ENCODE assay signal across 8 mouse cellular contexts in the genomic region with DNA sequence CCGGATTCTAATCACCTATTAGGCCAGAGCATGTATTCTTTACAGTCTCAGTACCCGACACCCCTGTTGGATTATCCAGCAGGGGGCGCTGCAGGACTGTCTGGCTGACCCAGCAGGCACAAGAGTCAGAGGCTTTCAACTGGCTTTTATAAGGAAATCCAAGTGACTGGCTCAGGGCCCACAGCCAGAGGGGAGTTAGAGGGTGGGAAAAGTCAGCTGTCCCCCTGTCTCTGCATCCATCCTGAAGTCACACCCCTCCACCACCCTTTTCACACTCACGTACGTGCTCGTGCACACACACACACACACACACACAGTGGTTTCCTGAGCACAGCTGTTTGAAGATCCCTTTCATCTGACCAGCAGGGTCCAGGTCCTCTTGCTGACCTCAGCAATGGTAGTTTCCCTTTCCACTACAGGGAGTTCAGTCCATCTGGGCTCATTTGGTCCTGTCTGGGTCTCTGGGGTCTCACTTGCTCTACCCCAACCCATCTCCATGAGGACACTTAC. TPM values are rescaled to one million over a fixed set of nuclear protein-coding genes. Genes with fewer than 3 reads are reported as not detected.
DNase-seq lines count a peak whose midpoint lies in the region; ATAC-seq and TF ChIP-seq lines count a peak whose summit lies in the region.

No protein-coding gene starts in this region.

- no peaks in the 10 kb centered on the region for H3K27me3 ChIP-seq in MEL (ENCODE audit: control insufficient read depth in 1 of 2, insufficient read depth in 2 of 2, low read length in 2 of 2)
- no peaks in the 10 kb centered on the region for H3K27me3 ChIP-seq in cerebellum, adult 2 months (ENCODE audit: control insufficient read depth, insufficient read depth, low read length)
- no peaks in the 10 kb centered on the region for H3K27me3 ChIP-seq in hindbrain, embryonic 14.5 days (ENCODE audit: control insufficient read depth, insufficient read depth, low read length)

- WGBS in cerebellum, adult 2 months: 8% methylated on average over 6 of the region's 6 CpGs
- WGBS in hindbrain, embryonic 14.5 days: 11% methylated on average over 6 of the region's 6 CpGs

- no peak overlapping the region for H3K4me2 ChIP-seq in hindbrain, embryonic 14.5 days (replicated peaks)

- peak in 2 of 3 experiments; percentile 12 to 27; a peak in 1 of 6 replicates for TF ChIP-seq CTCF in MEL (IDR thresholded peaks at IDR 0.05 in 2 of 3, conservative IDR thresholded peaks at IDR 0.05 in 1 of 3; ENCODE audit: control insufficient read depth in 1 of 3, insufficient read depth in 1 of 3, low read depth in 2 of 3, low read length in 3 of 3, poor library complexity in 1 of 3, severe bottlenecking in 1 of 3)
- peak; percentile 91 for TF ChIP-seq CTCF in cerebellum, adult 2 months (IDR thresholded peaks at IDR 0.05; ENCODE audit: borderline replicate concordance, insufficient read depth, low read depth, low read length)

- no peaks in the 10 kb centered on the region for H3K36me3 ChIP-seq in MEL (ENCODE audit: control insufficient read depth in 1 of 2, insufficient read depth in 2 of 2, low read length in 2 of 2)
- H3K36me3 ChIP-seq in hindbrain, embryonic 14.5 days (replicated peaks; ENCODE audit: control insufficient read depth, insufficient read depth): no peaks in the 10 kb centered on the region

- TF ChIP-seq RAD21 in MEL (IDR thresholded peaks at IDR 0.05; ENCODE audit: low read depth, low read length): no peak; the same call in 1 of the 2 replicates

- DNase-seq in MEL (ENCODE audit: low read depth, low spot score): no peak
- DNase-seq in cerebellum, adult 2 months: peak; percentile 89 to 97
- peak; percentile 72 to 96 for DNase-seq in frontal cortex, adult 2 months (ENCODE audit: extremely low spot score in 1 of 2, low spot score in 1 of 2)
- peak; percentile 87 for DNase-seq in hindbrain, embryonic 14.5 days (ENCODE audit: low spot score)
- peak; percentile 85 to 91 for DNase-seq in layer of hippocampus, postnatal 36 days
- DNase-seq in lung, postnatal 36 days: peak; percentile 93
- DNase-seq in right cerebral cortex, adult 2 months (ENCODE audit: low spot score in 2 of 2): peak; percentile 92 to 95
- peak; percentile 87 for DNase-seq in urinary bladder, postnatal 10 days (ENCODE audit: low spot score)

- H3K4me3 ChIP-seq in MEL (ENCODE audit: control insufficient read depth in 1 of 2, insufficient read depth in 1 of 2, low read depth in 2 of 2, low read length in 2 of 2): no peak overlapping the region
- no peak overlapping the region for H3K4me3 ChIP-seq in cerebellum, adult 2 months (replicated peaks; ENCODE audit: insufficient read depth, low read depth, low read length)
- H3K4me3 ChIP-seq in hindbrain, embryonic 14.5 days (replicated peaks; ENCODE audit: low read length): no peak overlapping the region

- peak; percentile 66; the same call in 1 of the 2 replicates for ATAC-seq in hindbrain, embryonic 14.5 days (ENCODE audit: low FRiP score)

- no peak overlapping the region for H3K27ac ChIP-seq in MEL (ENCODE audit: control insufficient read depth, low read depth, low read length)
- H3K27ac ChIP-seq in cerebellum, adult 2 months (ENCODE audit: insufficient read depth, low read length): no peak overlapping the region
- H3K27ac ChIP-seq in hindbrain, embryonic 14.5 days: no peak overlapping the region

- no peak for TF ChIP-seq POLR2A in MEL (IDR thresholded peaks at IDR 0.05; ENCODE audit: control insufficient read depth in 1 of 2, insufficient read depth in 1 of 2, low read depth in 1 of 2, low read length in 2 of 2, poor library complexity in 1 of 2)
- no peak for TF ChIP-seq POLR2A in cerebellum, adult 2 months (IDR thresholded peaks at IDR 0.05; ENCODE audit: borderline replicate concordance, insufficient read depth, low read length)

- no peaks in the 10 kb centered on the region for H3K9me3 ChIP-seq in MEL (replicated peaks; ENCODE audit: insufficient read depth, low read length)
- H3K9me3 ChIP-seq in hindbrain, embryonic 14.5 days (ENCODE audit: control insufficient read depth, low read length): no peaks in the 10 kb centered on the region

- H3K79me2 ChIP-seq in MEL (ENCODE audit: control insufficient read depth, insufficient read depth, low read length, poor library complexity): no peaks in the 10 kb centered on the region

- no peaks in the 10 kb centered on the region for H3K4me1 ChIP-seq in MEL (ENCODE audit: control insufficient read depth in 1 of 2, insufficient read depth in 2 of 2, low read length in 2 of 2)
- H3K4me1 ChIP-seq in cerebellum, adult 2 months (ENCODE audit: control insufficient read depth, insufficient read depth, low read length): peaks cover 27% of the 10 kb centered on the region
- no peaks in the 10 kb centered on the region for H3K4me1 ChIP-seq in hindbrain, embryonic 14.5 days (replicated peaks; ENCODE audit: control insufficient read depth, insufficient read depth, low read length)

- no peak overlapping the region for H3K9ac ChIP-seq in MEL (ENCODE audit: control insufficient read depth, low read depth, low read length, poor library complexity, severe bottlenecking)
- H3K9ac ChIP-seq in hindbrain, embryonic 14.5 days: no peak overlapping the region

- TF ChIP-seq EP300 in MEL (IDR thresholded peaks at IDR 0.05; ENCODE audit: low read depth in 1 of 2, low read length in 2 of 2): no peak

TF ChIP-seq in MEL, 35 proteins besides CTCF, POLR2A, EP300 and RAD21:
- no peak for TF ChIP-seq TAL1 (IDR thresholded peaks at IDR 0.05; ENCODE audit: low read length)
- no peak for TF ChIP-seq HCFC1 (IDR thresholded peaks at IDR 0.05; ENCODE audit: low read depth, low read length)
- TF ChIP-seq MEF2A (IDR thresholded peaks at IDR 0.05; ENCODE audit: extremely low read depth, insufficient replicate concordance, low read depth, low read length, poor library complexity, severe bottlenecking): no peak
- TF ChIP-seq ETS1 (IDR thresholded peaks at IDR 0.05; ENCODE audit: low read depth, low read length): no peak
- no peak for TF ChIP-seq ZMIZ1 (IDR thresholded peaks at IDR 0.05; ENCODE audit: low read depth, low read length)
- TF ChIP-seq ZC3H11A (IDR thresholded peaks at IDR 0.05; ENCODE audit: low read depth, low read length): no peak
- no peak for TF ChIP-seq MAX (IDR thresholded peaks at IDR 0.05; ENCODE audit: low read length)
- no peak for TF ChIP-seq ZNF384 (IDR thresholded peaks at IDR 0.05; ENCODE audit: low read depth, low read length)
- no peak for TF ChIP-seq GATA1 (IDR thresholded peaks at IDR 0.05; ENCODE audit: low read depth, low read length)
- no peak for TF ChIP-seq NRF1 (IDR thresholded peaks at IDR 0.05; ENCODE audit: insufficient read depth, low read depth, low read length, poor library complexity, severe bottlenecking)
- no peak for TF ChIP-seq MXI1 (IDR thresholded peaks at IDR 0.05; ENCODE audit: low read depth, low read length)
- TF ChIP-seq MYB (IDR thresholded peaks at IDR 0.05; ENCODE audit: low read depth, low read length): no peak
- no peak for TF ChIP-seq UBTF (IDR thresholded peaks at IDR 0.05; ENCODE audit: borderline replicate concordance, insufficient read depth, low read depth, low read length)

RNA-seq across cellular contexts. Expression of gene Gpr142, which starts 14.1 kb away (rescaled TPM):
- not detected in 2 replicates for total RNA-seq in MEL (2012; rRNA removed)
- not detected for polyA plus RNA-seq in MEL (2012; ENCODE audit: insufficient read depth in 1 of 2, insufficient read length in 2 of 2, low read depth in 1 of 2, low replicate concordance in 2 of 2, missing spikeins in 1 of 2)
- polyA plus RNA-seq in cerebellum, adult 2 months (2012; rRNA removed): 0.29 and 0.64 TPM in 2 replicates
- 0.08 TPM in 1 of 2 replicates, not detected in the other for polyA plus RNA-seq in frontal cortex, adult 2 months (2012; rRNA removed)
- polyA plus RNA-seq in hindbrain, embryonic 14.5 days (2014; fragmentation: Nextera tagmentation; extraction: Ambion mirVana): not detected in 2 replicates
- not detected for total RNA-seq in layer of hippocampus, postnatal 36 days (2021)

RNA-seq across cellular contexts. Expression of gene Btbd17, which starts 17.0 kb away (rescaled TPM):
- not detected in 2 replicates for total RNA-seq in MEL (2012; rRNA removed)
- not detected for polyA plus RNA-seq in MEL (2012; ENCODE audit: insufficient read depth in 1 of 2, insufficient read length in 2 of 2, low read depth in 1 of 2, low replicate concordance in 2 of 2, missing spikeins in 1 of 2)
- polyA plus RNA-seq in cerebellum, adult 2 months (2012; rRNA removed): 78.3 and 81.3 TPM in 2 replicates
- 55.1 and 55.7 TPM in 2 replicates for polyA plus RNA-seq in frontal cortex, adult 2 months (2012; rRNA removed)
- polyA plus RNA-seq in hindbrain, embryonic 14.5 days (2014; fragmentation: Nextera tagmentation; extraction: Ambion mirVana): 20.0 and 22.1 TPM in 2 replicates
- 10 to 100 TPM; 24.1 to 24.6 TPM for total RNA-seq in layer of hippocampus, postnatal 36 days (2021)

RNA-seq across cellular contexts. Expression of gene Gprc5c, which starts 38.2 kb away (rescaled TPM):
- total RNA-seq in MEL (2012; rRNA removed): not detected in 2 replicates
- not detected for polyA plus RNA-seq in MEL (2012; ENCODE audit: insufficient read depth in 1 of 2, insufficient read length in 2 of 2, low read depth in 1 of 2, low replicate concordance in 2 of 2, missing spikeins in 1 of 2)
- 62.9 and 71.8 TPM in 2 replicates for polyA plus RNA-seq in cerebellum, adult 2 months (2012; rRNA removed)
- polyA plus RNA-seq in frontal cortex, adult 2 months (2012; rRNA removed): 3.5 and 4.7 TPM in 2 replicates
- polyA plus RNA-seq in hindbrain, embryonic 14.5 days (2014; fragmentation: Nextera tagmentation; extraction: Ambion mirVana): 8.5 and 9.9 TPM in 2 replicates
- 1 to 10 TPM; 3.6 to 5.1 TPM for total RNA-seq in layer of hippocampus, postnatal 36 days (2021)

RNA-seq across cellular contexts. Expression of gene Kif19a, which starts 47.6 kb away (rescaled TPM):
- total RNA-seq in MEL (2012; rRNA removed): not detected in 2 replicates
- not detected for polyA plus RNA-seq in MEL (2012; ENCODE audit: insufficient read depth in 1 of 2, insufficient read length in 2 of 2, low read depth in 1 of 2, low replicate concordance in 2 of 2, missing spikeins in 1 of 2)
- 4.9 and 5.1 TPM in 2 replicates for polyA plus RNA-seq in cerebellum, adult 2 months (2012; rRNA removed)
- polyA plus RNA-seq in frontal cortex, adult 2 months (2012; rRNA removed): 5.0 and 5.8 TPM in 2 replicates
- polyA plus RNA-seq in hindbrain, embryonic 14.5 days (2014; fragmentation: Nextera tagmentation; extraction: Ambion mirVana): 0.99 and 1.4 TPM in 2 replicates
- total RNA-seq in layer of hippocampus, postnatal 36 days (2021): 1 to 10 TPM; 4.0 to 6.1 TPM

Comparison
In these comparisons a context has a peak if more than half of its experiments do, and no peak if none do; other contexts are left out.
1. RNA of gene Btbd17, which starts 17.0 kb away (polyA plus RNA-seq): 78.3 to 81.3 TPM in cerebellum, adult 2 months, 55.1 to 55.7 TPM in frontal cortex, adult 2 months and 20.0 to 22.1 TPM in hindbrain, embryonic 14.5 days; not detected in MEL; every median in the first group is over 10 times any median in the second.